Mouse (Mus musculus): ENCODE data around the gene Rcan3. TPM values are rescaled to one million over a fixed set of nuclear protein-coding genes. Genes with fewer than 3 reads are reported as not detected.
A peak's percentile ranks its signal among the peaks of the same experiment; 100 is the strongest.

Rcan3 gene
- polyA plus RNA-seq, 1 experiment = 74.3 TPM

GRCm38 (mm10) chr4:135429383-135429782 lies 4.3 kb downstream of the Rcan3 start:
- Histone ChIP-seq H3K27ac (ENCODE audit: insufficient read depth, low read length) (peak overlapping the region; percentile 59; the same call in 1 of the 2 replicates), H3K4me1 (ENCODE audit: control insufficient read depth, insufficient read depth, low read length) (peaks cover 30% of the 10 kb centered on the region), H3K4me3 (replicated peaks; ENCODE audit: insufficient read depth, low read depth, low read length) (no peak overlapping the region), H3K27me3 (ENCODE audit: control insufficient read depth, insufficient read depth, low read length) (no peaks in the 10 kb centered on the region)
- DNase-seq = no peak
- WGBS = 27% methylated on average over 4 of the region's 4 CpGs
- TF ChIP-seq CTCF (IDR thresholded peaks at IDR 0.05; ENCODE audit: borderline replicate concordance, insufficient read depth, low read depth, low read length) (no peak), POLR2A (IDR thresholded peaks at IDR 0.05; ENCODE audit: borderline replicate concordance, insufficient read depth, low read length) (no peak)

DNA sequence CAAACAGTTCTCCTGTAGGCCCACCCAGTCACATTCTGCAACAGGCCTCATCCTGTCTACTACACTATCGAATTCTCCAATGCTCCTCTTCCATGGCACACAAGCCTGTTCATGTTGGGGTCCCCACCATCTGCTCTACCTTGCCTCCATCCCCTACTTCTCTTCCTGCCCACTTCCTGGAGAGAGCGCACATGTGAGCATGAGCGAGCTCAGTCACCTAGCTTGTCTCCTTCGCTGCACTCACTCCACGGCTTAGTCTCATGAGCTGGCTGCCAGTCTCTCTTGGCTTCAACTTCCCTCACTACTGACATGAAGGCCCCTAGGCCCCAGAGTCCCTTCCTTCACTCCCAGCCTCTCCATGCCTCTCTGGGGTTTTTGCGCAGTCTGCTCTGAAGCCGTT lies 7.1 kb downstream of the Rcan3 start:
- no peak for DNase-seq
- Histone ChIP-seq H3K27me3 (ENCODE audit: control insufficient read depth, insufficient read depth, low read length) (no peaks in the 10 kb centered on the region), H3K4me3 (replicated peaks; ENCODE audit: insufficient read depth, low read depth, low read length) (no peak overlapping the region), H3K4me1 (ENCODE audit: control insufficient read depth, insufficient read depth, low read length) (peaks cover 34% of the 10 kb centered on the region), H3K27ac (ENCODE audit: insufficient read depth, low read length) (peak overlapping the region; percentile 9)
- TF ChIP-seq POLR2A (IDR thresholded peaks at IDR 0.05; ENCODE audit: borderline replicate concordance, insufficient read depth, low read length) (no peak), CTCF (IDR thresholded peaks at IDR 0.05; ENCODE audit: borderline replicate concordance, insufficient read depth, low read depth, low read length) (no peak)
- 30% methylated on average over 7 of the region's 7 CpGs for WGBS

DNA sequence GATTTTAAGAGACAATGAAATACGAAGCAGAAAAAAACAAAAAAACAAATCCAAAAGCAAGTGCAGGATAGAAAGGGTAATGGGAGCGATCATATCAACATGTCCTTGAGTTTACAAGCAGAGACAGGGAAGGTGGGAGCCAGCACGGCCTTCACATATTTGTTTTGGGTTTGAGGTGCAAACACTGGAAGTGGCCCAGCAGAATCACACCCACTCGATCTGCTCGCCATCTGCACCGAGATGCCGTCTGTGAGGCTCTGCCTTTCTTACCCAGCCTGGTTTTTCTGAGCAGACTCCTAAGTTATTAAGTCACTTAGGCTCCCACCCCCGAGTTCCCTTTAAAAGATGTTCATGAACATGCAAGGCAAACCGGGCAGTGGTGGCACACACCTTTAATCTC lies 8.0 kb downstream of the Rcan3 start:
- H3K27me3 ChIP-seq (ENCODE audit: control insufficient read depth, insufficient read depth, low read length) = no peaks in the 10 kb centered on the region
- TF ChIP-seq POLR2A (IDR thresholded peaks at IDR 0.05; ENCODE audit: borderline replicate concordance, insufficient read depth, low read length) = no peak
- TF ChIP-seq CTCF (IDR thresholded peaks at IDR 0.05; ENCODE audit: borderline replicate concordance, insufficient read depth, low read depth, low read length) = no peak
- H3K4me1 ChIP-seq (ENCODE audit: control insufficient read depth, insufficient read depth, low read length) = peaks cover 40% of the 10 kb centered on the region
- H3K27ac ChIP-seq (ENCODE audit: insufficient read depth, low read length) = peak overlapping the region; percentile 39; the same call in 1 of the 2 replicates
- peak; percentile 66 to 74 for DNase-seq
- no peak overlapping the region for H3K4me3 ChIP-seq (replicated peaks; ENCODE audit: insufficient read depth, low read depth, low read length)
- WGBS = 25% methylated on average over 9 of the region's 9 CpGs

DNA sequence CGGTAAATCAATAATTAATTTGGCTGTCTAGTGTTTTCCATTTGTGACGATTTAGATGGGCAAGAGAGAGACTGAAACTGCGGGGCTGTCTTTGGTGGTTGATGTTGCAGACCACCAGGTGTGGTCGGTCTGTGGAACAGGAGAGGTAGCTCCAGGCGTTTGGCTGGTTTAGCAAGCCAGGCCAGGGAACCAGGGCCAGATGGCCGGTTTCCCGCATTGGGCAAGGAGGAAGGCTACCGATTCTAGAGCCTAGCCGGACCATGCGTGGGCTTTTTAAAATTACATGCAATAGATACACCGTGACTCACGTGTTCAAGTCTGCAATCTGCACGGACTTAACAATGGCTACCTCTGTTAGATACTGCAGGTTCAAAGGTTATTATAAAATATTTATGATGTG lies 12.7 kb downstream of the Rcan3 start:
- Histone ChIP-seq H3K4me1 (ENCODE audit: control insufficient read depth, insufficient read depth, low read length) (peaks cover 26% of the 10 kb centered on the region), H3K27me3 (ENCODE audit: control insufficient read depth, insufficient read depth, low read length) (no peaks in the 10 kb centered on the region), H3K27ac (ENCODE audit: insufficient read depth, low read length) (peak overlapping the region; percentile 35; the same call in 1 of the 2 replicates), H3K4me3 (replicated peaks; ENCODE audit: insufficient read depth, low read depth, low read length) (no peak overlapping the region)
- TF ChIP-seq POLR2A (IDR thresholded peaks at IDR 0.05; ENCODE audit: borderline replicate concordance, insufficient read depth, low read length) = no peak
- no peak for TF ChIP-seq CTCF (IDR thresholded peaks at IDR 0.05; ENCODE audit: borderline replicate concordance, insufficient read depth, low read depth, low read length)
- WGBS = 16% methylated on average over 13 of the region's 13 CpGs
- peak; percentile 60 to 68 for DNase-seq

DNA sequence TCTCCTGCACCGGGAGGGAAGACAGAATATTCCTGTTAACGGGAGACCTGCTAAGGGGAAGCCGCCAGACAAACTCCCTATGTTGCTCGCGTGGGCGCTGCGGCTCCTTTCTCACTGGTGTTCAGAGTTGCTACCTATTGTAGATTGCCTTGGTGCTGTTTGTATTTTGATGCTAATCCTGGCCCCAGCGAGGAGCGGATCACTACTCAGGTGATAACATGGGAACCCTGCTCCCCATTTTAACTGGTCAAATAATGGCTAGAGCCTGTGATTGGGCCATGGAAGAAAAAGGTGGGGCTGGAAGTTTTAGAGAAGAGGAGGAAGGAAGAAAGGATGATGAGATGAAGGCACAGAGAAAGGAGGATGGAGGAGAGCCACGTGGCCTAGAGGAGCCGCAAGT lies 13.2 kb downstream of the Rcan3 start:
- no peaks in the 10 kb centered on the region for H3K27me3 ChIP-seq (ENCODE audit: control insufficient read depth, insufficient read depth, low read length)
- peaks cover 23% of the 10 kb centered on the region for H3K4me1 ChIP-seq (ENCODE audit: control insufficient read depth, insufficient read depth, low read length)
- no peak for DNase-seq
- TF ChIP-seq CTCF (IDR thresholded peaks at IDR 0.05; ENCODE audit: borderline replicate concordance, insufficient read depth, low read depth, low read length) = no peak
- no peak for TF ChIP-seq POLR2A (IDR thresholded peaks at IDR 0.05; ENCODE audit: borderline replicate concordance, insufficient read depth, low read length)
- WGBS = 82% methylated on average over 11 of the region's 11 CpGs
- H3K4me3 ChIP-seq (replicated peaks; ENCODE audit: insufficient read depth, low read depth, low read length) = no peak overlapping the region
- no peak overlapping the region for H3K27ac ChIP-seq (ENCODE audit: insufficient read depth, low read length)

DNA sequence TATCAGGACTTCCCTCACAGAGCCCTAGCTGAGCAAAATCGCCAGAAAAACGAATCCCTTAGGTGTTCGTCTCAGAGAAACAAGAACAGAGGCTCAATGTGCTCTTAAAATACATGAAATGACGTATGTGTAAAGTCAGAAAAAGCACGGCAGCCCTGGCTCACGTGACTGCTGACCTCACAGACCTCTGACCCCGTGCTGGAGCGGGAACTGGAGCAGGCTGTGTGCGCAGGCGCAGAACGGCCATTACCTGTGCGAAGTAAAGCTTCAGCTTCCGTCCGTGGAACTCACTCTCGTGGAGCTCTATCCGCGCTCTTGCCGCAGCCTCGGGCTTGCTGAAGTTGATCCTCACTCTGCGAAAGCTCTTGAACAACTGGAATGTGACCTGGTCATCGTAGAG lies 13.7 kb downstream of the Rcan3 start:
- no peak for DNase-seq
- Histone ChIP-seq H3K27me3 (ENCODE audit: control insufficient read depth, insufficient read depth, low read length) (no peaks in the 10 kb centered on the region), H3K27ac (ENCODE audit: insufficient read depth, low read length) (no peak overlapping the region), H3K4me3 (replicated peaks; ENCODE audit: insufficient read depth, low read depth, low read length) (no peak overlapping the region), H3K4me1 (ENCODE audit: control insufficient read depth, insufficient read depth, low read length) (peaks cover 19% of the 10 kb centered on the region)
- TF ChIP-seq CTCF (IDR thresholded peaks at IDR 0.05; ENCODE audit: borderline replicate concordance, insufficient read depth, low read depth, low read length) (no peak), POLR2A (IDR thresholded peaks at IDR 0.05; ENCODE audit: borderline replicate concordance, insufficient read depth, low read length) (no peak)
- WGBS = 93% methylated on average over 21 of the region's 21 CpGs

DNA sequence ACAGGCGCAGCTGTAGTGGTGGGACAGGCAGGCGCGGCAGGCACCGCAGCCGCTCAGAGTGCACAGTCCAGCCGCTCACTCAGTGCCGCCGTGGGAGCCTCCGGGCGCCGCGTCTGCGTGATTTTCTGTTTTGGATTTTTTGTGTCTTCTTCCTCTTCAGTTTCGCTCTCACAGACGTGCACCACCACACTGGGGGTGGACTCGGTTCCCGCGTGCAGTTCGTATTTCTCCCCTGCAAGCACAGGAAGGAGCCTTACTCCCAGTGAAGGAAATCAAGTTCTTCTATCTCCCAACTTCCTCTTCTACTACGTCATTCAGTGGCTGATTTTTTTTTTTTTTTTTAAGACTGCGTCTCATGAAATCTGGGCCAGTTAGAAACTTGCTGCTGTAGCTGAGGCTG lies 17.3 kb downstream of the Rcan3 start:
- DNase-seq = no peak
- Histone ChIP-seq H3K27ac (ENCODE audit: insufficient read depth, low read length) (no peak overlapping the region), H3K4me3 (replicated peaks; ENCODE audit: insufficient read depth, low read depth, low read length) (no peak overlapping the region), H3K27me3 (ENCODE audit: control insufficient read depth, insufficient read depth, low read length) (no peaks in the 10 kb centered on the region), H3K4me1 (ENCODE audit: control insufficient read depth, insufficient read depth, low read length) (peaks cover 10% of the 10 kb centered on the region)
- 93% methylated on average over 21 of the region's 21 CpGs for WGBS
- TF ChIP-seq POLR2A (IDR thresholded peaks at IDR 0.05; ENCODE audit: borderline replicate concordance, insufficient read depth, low read length) (no peak), CTCF (IDR thresholded peaks at IDR 0.05; ENCODE audit: borderline replicate concordance, insufficient read depth, low read depth, low read length) (no peak)

DNA sequence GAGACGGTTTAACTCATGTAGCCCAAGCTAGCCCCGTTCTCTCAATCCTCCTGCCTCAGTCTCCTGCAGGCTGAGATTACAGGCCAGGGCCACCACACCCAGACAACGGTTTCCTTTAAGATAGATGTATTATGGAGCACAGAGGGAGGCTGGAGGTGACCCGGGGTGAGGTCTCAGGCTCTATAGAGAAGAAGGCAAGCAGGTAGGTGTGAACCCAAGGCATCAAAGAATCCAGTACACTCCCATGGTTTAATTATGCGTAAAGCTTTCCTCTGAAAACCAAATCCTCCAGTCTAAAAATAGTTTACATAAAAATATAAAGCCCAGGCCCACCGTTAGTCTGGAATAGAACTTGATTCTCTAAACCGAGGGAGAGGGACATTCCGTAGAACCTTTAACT lies 20.2 kb downstream of the Rcan3 start:
- Histone ChIP-seq H3K4me1 (ENCODE audit: control insufficient read depth, insufficient read depth, low read length) (no peaks in the 10 kb centered on the region), H3K27me3 (ENCODE audit: control insufficient read depth, insufficient read depth, low read length) (no peaks in the 10 kb centered on the region), H3K27ac (ENCODE audit: insufficient read depth, low read length) (no peak overlapping the region), H3K4me3 (replicated peaks; ENCODE audit: insufficient read depth, low read depth, low read length) (no peak overlapping the region)
- TF ChIP-seq POLR2A (IDR thresholded peaks at IDR 0.05; ENCODE audit: borderline replicate concordance, insufficient read depth, low read length) (no peak), CTCF (IDR thresholded peaks at IDR 0.05; ENCODE audit: borderline replicate concordance, insufficient read depth, low read depth, low read length) (no peak)
- WGBS = 84% methylated on average over 8 of the region's 8 CpGs
- DNase-seq = no peak
